ENCODE assay signal across 11 mouse cellular contexts in the genomic region with DNA sequence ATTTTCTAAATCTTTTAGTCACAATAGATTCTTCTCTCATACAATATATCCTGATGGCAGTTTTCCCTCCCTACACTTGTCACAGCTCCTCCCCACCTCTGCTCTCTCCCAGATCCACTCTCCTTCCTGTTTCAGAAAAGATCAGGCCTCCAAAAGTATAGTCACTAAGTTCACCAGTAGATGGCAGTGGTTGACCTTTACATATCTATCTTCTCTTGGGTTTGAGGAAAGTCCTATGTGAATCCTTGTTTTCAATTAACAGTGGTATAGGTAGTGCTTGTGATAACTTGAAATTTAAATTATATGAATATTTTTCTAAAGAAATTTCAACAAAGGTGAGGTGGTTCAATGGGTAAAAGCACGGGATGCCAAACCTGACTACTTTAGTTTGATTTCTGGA. TPM values are rescaled to one million over a fixed set of nuclear protein-coding genes. Genes with fewer than 3 reads are reported as not detected.
DNase-seq lines count a peak whose midpoint lies in the region; ATAC-seq lines count a peak whose summit lies in the region.
"Had no signal": no experiment of that assay in that cellular context is flagged by ENCODE, and none has a peak within 500 bp of the region (broad histone marks: within the 10 kb centered on the region; RNA-seq: fewer than 3 reads in every experiment).

No protein-coding gene starts in this region.

- no peaks in the 10 kb centered on the region for H3K9me3 ChIP-seq in limb, embryonic 13.5 days
- H3K9me3 ChIP-seq in limb, embryonic 10.5 days (replicated peaks) = no peaks in the 10 kb centered on the region
- H3K9me3 ChIP-seq in heart, embryonic 12.5 days (replicated peaks) = no peaks in the 10 kb centered on the region
- H3K9me3 ChIP-seq: megakaryocyte, embryonic 14.5 days had no signal

- no peaks in the 10 kb centered on the region for H3K27me3 ChIP-seq in limb, embryonic 13.5 days
- H3K27me3 ChIP-seq in limb, embryonic 10.5 days (ENCODE audit: low read depth, poor library complexity, severe bottlenecking) = no peaks in the 10 kb centered on the region
- no peaks in the 10 kb centered on the region for H3K27me3 ChIP-seq in heart, embryonic 12.5 days (replicated peaks)
- H3K27me3 ChIP-seq: megakaryocyte, embryonic 14.5 days had no signal

- H3K9ac ChIP-seq in limb, embryonic 13.5 days = no peak overlapping the region
- H3K9ac ChIP-seq in heart, embryonic 12.5 days = no peak overlapping the region

- intact Hi-C loops in left cerebral cortex, postnatal 25 days (cut with DNase I) = loop anchor here (2.0 kb wide), 1 partner anchor 378 kb away; no protein-coding TSS in a partner anchor

- 72% methylated on average over 1 of the region's 1 CpGs for WGBS in limb, embryonic 13.5 days
- 74% methylated on average over 1 of the region's 1 CpGs for WGBS in limb, embryonic 10.5 days
- WGBS in heart, embryonic 12.5 days = 55% methylated on average over 1 of the region's 1 CpGs

- H3K4me3 ChIP-seq in limb, embryonic 13.5 days = no peak overlapping the region
- H3K4me3 ChIP-seq in limb, embryonic 10.5 days = no peak overlapping the region
- no peak overlapping the region for H3K4me3 ChIP-seq in heart, embryonic 12.5 days
- H3K4me3 ChIP-seq: megakaryocyte, embryonic 14.5 days had no signal

- no peak for ATAC-seq in CD4-positive, CD25-positive, alpha-beta regulatory T cell, adult 4 months
- ATAC-seq in limb, embryonic 13.5 days (ENCODE audit: low FRiP score, low read depth) = peak; percentile 32; the same call in 1 of the 2 replicates
- no peak for ATAC-seq in heart, embryonic 12.5 days (ENCODE audit: insufficient number of reproducible peaks, low FRiP score)

- H3K4me2 ChIP-seq in limb, embryonic 13.5 days (replicated peaks) = no peak overlapping the region
- H3K4me2 ChIP-seq in heart, embryonic 12.5 days = no peak overlapping the region

- no peaks in the 10 kb centered on the region for H3K36me3 ChIP-seq in limb, embryonic 13.5 days
- H3K36me3 ChIP-seq in limb, embryonic 10.5 days = no peaks in the 10 kb centered on the region
- H3K36me3 ChIP-seq in heart, embryonic 12.5 days = no peaks in the 10 kb centered on the region

- peak; percentile 7 for DNase-seq in CD4-positive, CD25-positive, alpha-beta regulatory T cell, adult 2 months (ENCODE audit: low read depth, low spot score)
- no peak for DNase-seq in limb, embryonic 10.5 days (ENCODE audit: low spot score)
- peak; percentile 73 for DNase-seq in embryo, embryonic 10.5 days (ENCODE audit: low spot score)
- peak; percentile 2 to 35 for DNase-seq in left cerebral cortex, postnatal 25 days (ENCODE audit: low spot score in 2 of 2)
- no peak for DNase-seq in spleen, adult 18-20 months

- H3K4me1 ChIP-seq in limb, embryonic 13.5 days = no peaks in the 10 kb centered on the region
- H3K4me1 ChIP-seq in limb, embryonic 10.5 days = no peaks in the 10 kb centered on the region
- no peaks in the 10 kb centered on the region for H3K4me1 ChIP-seq in heart, embryonic 12.5 days (replicated peaks)
- H3K4me1 ChIP-seq: megakaryocyte, embryonic 14.5 days had no signal

- H3K27ac ChIP-seq in limb, embryonic 13.5 days = no peak overlapping the region
- H3K27ac ChIP-seq in limb, embryonic 10.5 days = no peak overlapping the region
- H3K27ac ChIP-seq in heart, embryonic 12.5 days (ENCODE audit: poor library complexity, severe bottlenecking) = no peak overlapping the region

RNA-seq across cellular contexts. Expression of a gene that starts 29.7 kb away (rescaled TPM):
- not detected for polyA plus RNA-seq in CD4-positive, CD25-positive, alpha-beta regulatory T cell, adult 4 months (2017; shearing (Covaris generic))
- polyA plus RNA-seq in limb, embryonic 13.5 days (2015; fragmentation: Nextera tagmentation; extraction: Ambion mirVana) = not detected in 2 replicates
- not detected in 2 replicates for polyA plus RNA-seq in limb, embryonic 10.5 days (2016; fragmentation: Nextera tagmentation; extraction: Ambion mirVana)
- total RNA-seq in left cerebral cortex, postnatal 25 days (2021) = not detected
- not detected in 2 replicates for polyA plus RNA-seq in heart, embryonic 12.5 days (2016; fragmentation: Nextera tagmentation; extraction: Ambion mirVana)
- polyA plus RNA-seq: C2C12; gonadal fat pad, adult 2 months had no signal

Comparison
In these comparisons a context has a peak if more than half of its experiments do, and no peak if none do; other contexts are left out.
1. DNase-seq: peak in CD4-positive, CD25-positive, alpha-beta regulatory T cell, adult 2 months (single experiment), embryo, embryonic 10.5 days (single experiment) and left cerebral cortex, postnatal 25 days (2 of 2); none in limb, embryonic 10.5 days (single experiment) and spleen, adult 18-20 months (0 of 2).